Mouse (Mus musculus): ENCODE data around the gene Cop1. TPM values are rescaled to one million over a fixed set of nuclear protein-coding genes. Genes with fewer than 3 reads are reported as not detected.
"Not testable (repeated sequence)": the region's sequence is repeated elsewhere in the genome, so short reads cannot be mapped to it uniquely, and the experiment has no call there.

Gene Cop1
- polyA plus RNA-seq, 1 experiment = 50.4 TPM

DNA sequence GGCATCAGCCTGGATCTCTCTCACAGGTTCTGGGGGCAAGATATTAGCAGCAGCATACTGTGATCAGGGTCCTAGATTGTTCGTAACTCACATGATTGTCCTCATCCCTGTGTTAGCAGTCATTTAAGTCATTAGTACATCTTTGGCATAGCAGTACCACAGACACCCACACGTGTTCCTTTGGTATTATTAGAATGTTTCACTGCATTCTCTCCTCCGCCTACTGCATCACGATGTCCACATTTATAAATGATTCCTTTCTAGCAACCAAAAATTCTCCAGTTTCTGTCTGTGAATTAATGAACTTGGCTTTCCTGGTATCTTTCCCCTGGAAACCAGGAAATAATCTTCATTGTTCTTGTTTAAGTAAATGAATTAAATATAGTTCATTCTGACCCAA is 20.4 kb upstream of the Cop1 start:
- H3K4me3 ChIP-seq (ENCODE audit: insufficient read depth, poor library complexity, severe bottlenecking) = no peak overlapping the region
- no peaks in the 10 kb centered on the region for H3K79me2 ChIP-seq (ENCODE audit: control insufficient read depth, insufficient read depth)
- H3K36me3 ChIP-seq (ENCODE audit: control insufficient read depth, insufficient read depth) = no peaks in the 10 kb centered on the region
- H3ac ChIP-seq (ENCODE audit: control insufficient read depth, insufficient read length, low read depth) = no peak overlapping the region
- no peak for TF ChIP-seq CTCF (IDR thresholded peaks at IDR 0.05; ENCODE audit: control insufficient read depth, insufficient read depth, insufficient read length)
- no peak for TF ChIP-seq MYOD1 (IDR thresholded peaks at IDR 0.05; ENCODE audit: control insufficient read depth, insufficient read length, low read depth)
- no peak for TF ChIP-seq USF1 (IDR thresholded peaks at IDR 0.05; ENCODE audit: low read depth)
- no peak for TF ChIP-seq FOSL1 (IDR thresholded peaks at IDR 0.05; ENCODE audit: insufficient read depth, low read length, poor library complexity, severe bottlenecking)
- TF ChIP-seq MYOG (IDR thresholded peaks at IDR 0.05; ENCODE audit: control insufficient read depth, extremely low read depth, insufficient read length) = no peak
- TF ChIP-seq MAX (IDR thresholded peaks at IDR 0.05) = no peak
- TF ChIP-seq CEBPB (IDR thresholded peaks at IDR 0.05; ENCODE audit: low read depth) = no peak
- H3K79me3 ChIP-seq (ENCODE audit: low read depth) = no peaks in the 10 kb centered on the region
- peaks cover 5% of the 10 kb centered on the region for H3K27me3 ChIP-seq (ENCODE audit: control insufficient read depth, insufficient read depth, insufficient read length)

DNA sequence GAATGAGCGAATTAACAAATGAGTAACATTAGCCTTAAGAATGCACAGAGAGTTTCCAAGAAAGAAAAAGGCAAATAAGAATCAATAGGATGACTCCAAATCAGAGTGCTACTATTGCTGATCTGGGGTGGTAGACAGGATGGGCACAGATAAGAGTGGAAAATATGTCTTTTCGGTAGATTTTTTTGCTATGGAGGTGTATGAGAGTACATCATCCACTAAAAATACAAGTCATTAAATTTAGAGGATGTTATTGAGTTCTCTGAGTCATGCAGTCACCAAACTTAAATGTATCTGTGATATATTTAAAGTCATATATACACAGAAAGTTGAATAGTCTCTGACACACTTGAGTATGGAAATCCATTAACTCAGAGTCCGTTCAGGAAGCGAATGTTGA is 14.7 kb upstream of the Cop1 start:
- Histone ChIP-seq H3K4me3 (ENCODE audit: insufficient read depth, poor library complexity, severe bottlenecking) (no peak overlapping the region), H3K79me2 (ENCODE audit: control insufficient read depth, insufficient read depth) (no peaks in the 10 kb centered on the region), H3ac (ENCODE audit: control insufficient read depth, insufficient read length, low read depth) (no peak overlapping the region), H3K36me3 (ENCODE audit: control insufficient read depth, insufficient read depth) (no peaks in the 10 kb centered on the region), H3K79me3 (ENCODE audit: low read depth) (no peaks in the 10 kb centered on the region), H3K27me3 (ENCODE audit: control insufficient read depth, insufficient read depth, insufficient read length) (no peaks in the 10 kb centered on the region)
- TF ChIP-seq CEBPB (IDR thresholded peaks at IDR 0.05; ENCODE audit: low read depth) (no peak), MYOG (IDR thresholded peaks at IDR 0.05; ENCODE audit: control insufficient read depth, extremely low read depth, insufficient read length) (no peak), MYOD1 (IDR thresholded peaks at IDR 0.05; ENCODE audit: control insufficient read depth, insufficient read length, low read depth) (no peak), CTCF (IDR thresholded peaks at IDR 0.05; ENCODE audit: control insufficient read depth, insufficient read depth, insufficient read length) (no peak), MAX (IDR thresholded peaks at IDR 0.05) (no peak), FOSL1 (IDR thresholded peaks at IDR 0.05; ENCODE audit: insufficient read depth, low read length, poor library complexity, severe bottlenecking) (no peak), USF1 (IDR thresholded peaks at IDR 0.05; ENCODE audit: low read depth) (no peak)

GRCm38 (mm10) chr1:159222046-159222445 is 10.1 kb upstream of the Cop1 start:
- no peaks in the 10 kb centered on the region for H3K79me3 ChIP-seq (ENCODE audit: low read depth)
- TF ChIP-seq MAX (IDR thresholded peaks at IDR 0.05) = no peak
- no peak for TF ChIP-seq CEBPB (IDR thresholded peaks at IDR 0.05; ENCODE audit: low read depth)
- TF ChIP-seq MYOD1 (IDR thresholded peaks at IDR 0.05; ENCODE audit: control insufficient read depth, insufficient read length, low read depth) = no peak
- no peak for TF ChIP-seq MYOG (IDR thresholded peaks at IDR 0.05; ENCODE audit: control insufficient read depth, extremely low read depth, insufficient read length)
- TF ChIP-seq CTCF (IDR thresholded peaks at IDR 0.05; ENCODE audit: control insufficient read depth, insufficient read depth, insufficient read length) = no peak
- no peak for TF ChIP-seq USF1 (IDR thresholded peaks at IDR 0.05; ENCODE audit: low read depth)
- TF ChIP-seq FOSL1 (IDR thresholded peaks at IDR 0.05; ENCODE audit: insufficient read depth, low read length, poor library complexity, severe bottlenecking) = no peak
- no peaks in the 10 kb centered on the region for H3K27me3 ChIP-seq (ENCODE audit: control insufficient read depth, insufficient read depth, insufficient read length)
- H3K36me3 ChIP-seq (ENCODE audit: control insufficient read depth, insufficient read depth) = no peaks in the 10 kb centered on the region
- no peak overlapping the region for H3ac ChIP-seq (ENCODE audit: control insufficient read depth, insufficient read length, low read depth)
- no peaks in the 10 kb centered on the region for H3K79me2 ChIP-seq (ENCODE audit: control insufficient read depth, insufficient read depth)
- no peak overlapping the region for H3K4me3 ChIP-seq (ENCODE audit: insufficient read depth, poor library complexity, severe bottlenecking)

GRCm38 (mm10) chr1:159225064-159225824 is 6.9 kb upstream of the Cop1 start:
- Histone ChIP-seq H3K27me3 (ENCODE audit: control insufficient read depth, insufficient read depth, insufficient read length) (no peaks in the 10 kb centered on the region), H3K36me3 (ENCODE audit: control insufficient read depth, insufficient read depth) (no peaks in the 10 kb centered on the region), H3K4me3 (ENCODE audit: insufficient read depth, poor library complexity, severe bottlenecking) (no peak overlapping the region), H3ac (ENCODE audit: control insufficient read depth, insufficient read length, low read depth) (no peak overlapping the region), H3K79me2 (ENCODE audit: control insufficient read depth, insufficient read depth) (no peaks in the 10 kb centered on the region), H3K79me3 (ENCODE audit: low read depth) (no peaks in the 10 kb centered on the region)
- TF ChIP-seq CTCF (IDR thresholded peaks at IDR 0.05; ENCODE audit: control insufficient read depth, insufficient read depth, insufficient read length) (no peak), FOSL1 (IDR thresholded peaks at IDR 0.05; ENCODE audit: insufficient read depth, low read length, poor library complexity, severe bottlenecking) (no peak)

GRCm38 (mm10) chr1:159232572-159233261 is 597 bp downstream of the Cop1 start:
- peaks cover 52% of the 10 kb centered on the region for H3K79me3 ChIP-seq (ENCODE audit: low read depth)
- H3K36me3 ChIP-seq (ENCODE audit: control insufficient read depth, insufficient read depth); H3K27me3 ChIP-seq (ENCODE audit: control insufficient read depth, insufficient read depth, insufficient read length): not testable (repeated sequence)
- peak overlapping the region; percentile 65 for H3K4me3 ChIP-seq (ENCODE audit: insufficient read depth, poor library complexity, severe bottlenecking)
- peak overlapping the region; percentile 89 for H3ac ChIP-seq (ENCODE audit: control insufficient read depth, insufficient read length, low read depth)
- peaks cover 53% of the 10 kb centered on the region for H3K79me2 ChIP-seq (ENCODE audit: control insufficient read depth, insufficient read depth)

GRCm38 (mm10) chr1:159233426-159233825 is 1.3 kb downstream of the Cop1 start:
- H3K36me3 ChIP-seq (ENCODE audit: control insufficient read depth, insufficient read depth) = peaks cover 6% of the 10 kb centered on the region
- H3K79me2 ChIP-seq (ENCODE audit: control insufficient read depth, insufficient read depth) = peaks cover 60% of the 10 kb centered on the region
- H3K79me3 ChIP-seq (ENCODE audit: low read depth) = peaks cover 59% of the 10 kb centered on the region
- peak; percentile 52 for TF ChIP-seq CEBPB (IDR thresholded peaks at IDR 0.05; ENCODE audit: low read depth)
- no peak for TF ChIP-seq CTCF (IDR thresholded peaks at IDR 0.05; ENCODE audit: control insufficient read depth, insufficient read depth, insufficient read length)
- no peaks in the 10 kb centered on the region for H3K27me3 ChIP-seq (ENCODE audit: control insufficient read depth, insufficient read depth, insufficient read length)
- H3ac ChIP-seq (ENCODE audit: control insufficient read depth, insufficient read length, low read depth) = peak overlapping the region; percentile 89
- H3K4me3 ChIP-seq (ENCODE audit: insufficient read depth, poor library complexity, severe bottlenecking) = peak overlapping the region; percentile 65
